Mouse (Mus musculus): ENCODE measurements around the gene Strip1.
"Not testable (repeated sequence)": the region's sequence is repeated elsewhere in the genome, so short reads cannot be mapped to it uniquely, and the experiment has no call there.

Gene Strip1

GRCm38 (mm10) chr3:107631523-107631958, at the start of gene Strip1:
TSS of gene Strip1 (minus strand) at chr3:107631694.
- peak; percentile 89 for DNase-seq (ENCODE audit: low spot score)

- peak; percentile 42 for DNase-seq (ENCODE audit: low spot score)
Measured at GRCm38 (mm10) chr3:107680790-107681576, 49.5 kb upstream of the Strip1 start.

GRCm38 (mm10) chr3:107671509-107671908, 40.0 kb upstream of the Strip1 start:
- no peak for DNase-seq (ENCODE audit: low spot score)

GRCm38 (mm10) chr3:107670500-107670899, 39.0 kb upstream of the Strip1 start:
- no peak for DNase-seq (ENCODE audit: low spot score)

GRCm38 (mm10) chr3:107668786-107669185, 37.3 kb upstream of the Strip1 start:
- DNase-seq (ENCODE audit: low spot score) = no peak

- DNase-seq (ENCODE audit: low spot score) = no peak
Measured at GRCm38 (mm10) chr3:107667426-107667825, 35.9 kb upstream of the Strip1 start.

- no peak for DNase-seq (ENCODE audit: low spot score)
Measured at GRCm38 (mm10) chr3:107664641-107665040, 33.1 kb upstream of the Strip1 start.

GRCm38 (mm10) chr3:107659000-107659399, 27.5 kb upstream of the Strip1 start:
- no peak for DNase-seq (ENCODE audit: low spot score)

- DNase-seq (ENCODE audit: low spot score) = no peak
Measured at GRCm38 (mm10) chr3:107656888-107657287, 25.4 kb upstream of the Strip1 start.

- DNase-seq (ENCODE audit: low spot score) = no peak
Measured at GRCm38 (mm10) chr3:107656151-107656550, 24.7 kb upstream of the Strip1 start.

GRCm38 (mm10) chr3:107655491-107655890, 24.0 kb upstream of the Strip1 start:
- DNase-seq (ENCODE audit: low spot score) = no peak

- DNase-seq (ENCODE audit: low spot score) = no peak
Measured at GRCm38 (mm10) chr3:107654861-107655260, 23.4 kb upstream of the Strip1 start.

GRCm38 (mm10) chr3:107652968-107653367, 21.5 kb upstream of the Strip1 start:
- no peak for DNase-seq (ENCODE audit: low spot score)

GRCm38 (mm10) chr3:107650276-107650675, 18.8 kb upstream of the Strip1 start:
- not testable (repeated sequence) for DNase-seq (ENCODE audit: low spot score)

GRCm38 (mm10) chr3:107646947-107647346, 15.5 kb upstream of the Strip1 start:
- no peak for DNase-seq (ENCODE audit: low spot score)

- no peak for DNase-seq (ENCODE audit: low spot score)
Measured at GRCm38 (mm10) chr3:107637606-107638172, 6.2 kb upstream of the Strip1 start.

- no peak for DNase-seq (ENCODE audit: low spot score)
Measured at GRCm38 (mm10) chr3:107636236-107636635, 4.7 kb upstream of the Strip1 start.

GRCm38 (mm10) chr3:107635836-107636235, 4.3 kb upstream of the Strip1 start:
- DNase-seq (ENCODE audit: low spot score) = no peak

- DNase-seq (ENCODE audit: low spot score) = no peak
Measured at GRCm38 (mm10) chr3:107633906-107634305, 2.4 kb upstream of the Strip1 start.

- DNase-seq (ENCODE audit: low spot score) = no peak
Measured at GRCm38 (mm10) chr3:107632786-107633185, 1.3 kb upstream of the Strip1 start.

GRCm38 (mm10) chr3:107630682-107631522, 592 bp downstream of the Strip1 start, which contains the start of gene Gm10961:
TSS of gene Gm10961 (plus strand) at chr3:107631322.
- peak; percentile 10 for DNase-seq (ENCODE audit: low spot score)

GRCm38 (mm10) chr3:107629411-107629810, 2.1 kb downstream of the Strip1 start:
- DNase-seq (ENCODE audit: low spot score) = no peak

GRCm38 (mm10) chr3:107628551-107628950, 2.9 kb downstream of the Strip1 start:
- DNase-seq (ENCODE audit: low spot score) = no peak
